Mouse (Mus musculus) megakaryocyte, embryonic 14.5 days (primary cell): ENCODE results near the gene Dclk2.

ENCODE experiments used
- FLI1 ChIP-seq: IDR thresholded peaks from 2 replicates; pipeline ENCODE4 v1.6.1; 2012; ENCODE audit warnings: low read length, inconsistent platforms, mixed read lengths
- GATA1 ChIP-seq: IDR thresholded peaks from 3 replicates; pipeline ENCODE4 v1.6.1; 2012; ENCODE audit warnings: mixed read lengths, low read length, inconsistent platforms, borderline replicate concordance

- no peak for TF ChIP-seq GATA1
- TF ChIP-seq FLI1 = no peak
Measured at GRCm38 (mm10) chr3:86786845-86787351, 133.8 kb downstream of the Dclk2 start.
